ENCODE assay signal across 9 mouse cellular contexts in genomic region chr1:82554443-82554850, GRCm38 (mm10). TPM values are rescaled to one million over a fixed set of nuclear protein-coding genes. Genes with fewer than 3 reads are reported as not detected.
A peak's percentile ranks its signal among the peaks of the same experiment; 100 is the strongest.
DNase-seq lines count a peak whose midpoint lies in the region; ATAC-seq lines count a peak whose summit lies in the region.
"Had no signal": no experiment of that assay in that cellular context is flagged by ENCODE, and none has a peak within 500 bp of the region (broad histone marks: within the 10 kb centered on the region; RNA-seq: fewer than 3 reads in every experiment).

No protein-coding gene starts in this region.

- intact Hi-C loops in left cerebral cortex, postnatal 25 days (cut with DNase I), result loop anchor here (5.0 kb wide), 1 partner anchor 433 kb away; no protein-coding TSS in a partner anchor

- no peak overlapping the region for H3K4me3 ChIP-seq in forebrain, embryonic 15.5 days
- H3K4me3 ChIP-seq in intestine, embryonic 16.5 days (ENCODE audit: low read length), result no peak overlapping the region
- H3K4me3 ChIP-seq: embryonic facial prominence, embryonic 13.5 days had no signal

- DNase-seq in left cerebral cortex, adult 18-20 months (ENCODE audit: low spot score in 2 of 2), result peak; percentile 11 to 14
- DNase-seq in left cerebral cortex, postnatal 25 days (ENCODE audit: low spot score in 2 of 2), result no peak
- peak; percentile 56 for DNase-seq in ZHBTc4 (ENCODE audit: low read depth, low spot score)
- peak; percentile 70 for DNase-seq in mesoderm, embryonic 11.5 days (ENCODE audit: low read depth, low spot score)
- DNase-seq in yolk sac, embryonic 10.5 days (ENCODE audit: low spot score), result peak; percentile 22
- no peak for DNase-seq in thymus, postnatal 10 days (ENCODE audit: low spot score in 2 of 2)

- no peaks in the 10 kb centered on the region for H3K27me3 ChIP-seq in forebrain, embryonic 15.5 days
- no peaks in the 10 kb centered on the region for H3K27me3 ChIP-seq in intestine, embryonic 16.5 days (replicated peaks; ENCODE audit: control insufficient read depth, insufficient read depth, low read length)
- H3K27me3 ChIP-seq: embryonic facial prominence, embryonic 13.5 days had no signal

- H3K4me1 ChIP-seq in forebrain, embryonic 15.5 days, result no peaks in the 10 kb centered on the region
- no peaks in the 10 kb centered on the region for H3K4me1 ChIP-seq in intestine, embryonic 16.5 days (ENCODE audit: control insufficient read depth, insufficient read depth, low read length)
- H3K4me1 ChIP-seq: embryonic facial prominence, embryonic 13.5 days had no signal

- peak; percentile 86 for ATAC-seq in forebrain, embryonic 15.5 days (replicated peaks)
- peak; percentile 76 for ATAC-seq in intestine, embryonic 16.5 days

- no peaks in the 10 kb centered on the region for H3K9me3 ChIP-seq in forebrain, embryonic 15.5 days
- no peaks in the 10 kb centered on the region for H3K9me3 ChIP-seq in intestine, embryonic 16.5 days (ENCODE audit: control insufficient read depth, low read length)
- H3K9me3 ChIP-seq: embryonic facial prominence, embryonic 13.5 days had no signal

- no peak overlapping the region for H3K4me2 ChIP-seq in forebrain, embryonic 15.5 days (replicated peaks)
- no peak overlapping the region for H3K4me2 ChIP-seq in intestine, embryonic 16.5 days (ENCODE audit: low read depth, low read length)
- H3K4me2 ChIP-seq: embryonic facial prominence, embryonic 13.5 days had no signal

- WGBS in forebrain, embryonic 15.5 days, result 45% methylated on average over 6 of the region's 6 CpGs
- WGBS in intestine, embryonic 16.5 days, result 31% methylated on average over 6 of the region's 6 CpGs

- H3K9ac ChIP-seq in forebrain, embryonic 15.5 days (replicated peaks), result no peak overlapping the region
- 0 out of 2 replicates have a peak overlapping the region, but pooled peaks have one; percentile 24 for H3K9ac ChIP-seq in intestine, embryonic 16.5 days (ENCODE audit: low read depth, low read length)
- H3K9ac ChIP-seq: embryonic facial prominence, embryonic 13.5 days had no signal

- no peaks in the 10 kb centered on the region for H3K36me3 ChIP-seq in forebrain, embryonic 15.5 days
- no peaks in the 10 kb centered on the region for H3K36me3 ChIP-seq in intestine, embryonic 16.5 days (ENCODE audit: control insufficient read depth, insufficient read depth, low read length)
- H3K36me3 ChIP-seq: embryonic facial prominence, embryonic 13.5 days had no signal

- H3K27ac ChIP-seq in forebrain, embryonic 15.5 days (replicated peaks), result no peak overlapping the region
- no peak overlapping the region for H3K27ac ChIP-seq in intestine, embryonic 16.5 days (ENCODE audit: low read length)
- H3K27ac ChIP-seq: embryonic facial prominence, embryonic 13.5 days had no signal

RNA-seq across cellular contexts. Expression of gene Col4a4, which starts 32.2 kb away (rescaled TPM):
- 1 to 10 TPM; 2.2 TPM for total RNA-seq in left cerebral cortex, adult 18-20 months (2021)
- 1 to 10 TPM; 1.5 to 1.9 TPM for total RNA-seq in left cerebral cortex, postnatal 25 days (2021)
- 0.22 and 0.28 TPM in 2 replicates for polyA plus RNA-seq in forebrain, embryonic 15.5 days (2015; fragmentation: Nextera tagmentation; extraction: Ambion mirVana)
- polyA plus RNA-seq in intestine, embryonic 16.5 days (2015; fragmentation: Nextera tagmentation; extraction: Ambion mirVana), result 0.05 and 0.20 TPM in 2 replicates

RNA-seq across cellular contexts. Expression of gene Col4a3, which starts 32.3 kb away (rescaled TPM):
- 1 to 10 TPM in 1 of 2 experiments, under 1 TPM in 1; 0.77 to 1.2 TPM for total RNA-seq in left cerebral cortex, adult 18-20 months (2021)
- total RNA-seq in left cerebral cortex, postnatal 25 days (2021), result under 1 TPM; 0.50 to 0.78 TPM
- polyA plus RNA-seq in forebrain, embryonic 15.5 days (2015; fragmentation: Nextera tagmentation; extraction: Ambion mirVana), result 0.22 and 0.29 TPM in 2 replicates
- polyA plus RNA-seq in intestine, embryonic 16.5 days (2015; fragmentation: Nextera tagmentation; extraction: Ambion mirVana), result 0.16 and 0.21 TPM in 2 replicates

Comparison
In these comparisons a context has a peak if more than half of its experiments do, and no peak if none do; other contexts are left out.
1. DNase-seq: peak in left cerebral cortex, adult 18-20 months (2 of 2), ZHBTc4 (single experiment), mesoderm, embryonic 11.5 days (single experiment) and yolk sac, embryonic 10.5 days (single experiment); none in left cerebral cortex, postnatal 25 days (0 of 2) and thymus, postnatal 10 days (0 of 2).